Mouse (Mus musculus): Measurements from ENCODE around the gene Fndc5. TPM values are rescaled to one million over a fixed set of nuclear protein-coding genes. Genes with fewer than 3 reads are reported as not detected.

Gene Fndc5
- polyA plus RNA-seq, 1 experiment from 2014 or later: 2.6 TPM

DNA sequence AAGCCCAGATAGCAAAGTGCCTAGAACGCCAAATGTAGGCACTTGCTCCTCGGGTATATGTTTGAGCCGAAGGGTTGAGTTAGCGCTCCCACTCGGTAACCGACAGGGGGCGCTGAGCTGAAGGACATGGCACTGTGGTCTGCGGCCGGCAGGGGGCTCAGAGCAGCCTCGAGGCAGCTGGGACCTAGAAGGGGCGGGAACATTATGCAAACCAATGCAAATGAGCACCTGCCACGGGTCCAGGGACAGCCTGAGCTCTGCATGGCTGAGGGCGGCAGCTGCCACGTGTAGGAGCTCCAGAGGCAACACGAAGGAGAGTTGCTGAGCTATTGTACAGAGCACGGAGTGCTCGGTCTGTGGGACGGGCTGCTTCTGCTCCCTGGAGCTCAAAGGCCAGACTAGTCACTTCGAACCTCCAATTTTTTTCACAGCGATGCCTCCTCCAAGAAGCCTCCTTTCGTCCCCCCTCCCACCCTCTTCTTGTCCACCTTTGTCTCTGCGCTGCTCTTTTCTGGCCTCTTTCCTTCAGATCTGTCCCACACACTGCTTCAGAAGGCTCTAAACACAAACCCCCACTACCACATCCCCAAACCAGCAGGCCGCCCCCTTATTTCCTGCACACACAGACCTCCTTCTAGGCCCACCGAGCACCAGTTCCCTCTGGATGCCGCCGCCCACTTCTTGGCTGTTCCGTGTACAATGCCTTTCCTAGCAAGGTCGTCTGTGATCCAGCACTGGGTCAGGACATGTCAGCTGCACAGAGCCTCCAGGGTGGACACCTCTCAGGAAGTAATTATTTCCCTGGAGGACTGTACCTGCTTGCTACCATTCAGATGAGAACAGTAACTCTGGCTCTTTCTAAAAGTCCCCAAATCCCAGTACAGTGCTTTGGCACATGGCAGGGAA, 23.5 kb upstream of the Fndc5 start:
- DNase-seq (ENCODE audit: low spot score): peak; percentile 91
- Histone ChIP-seq H3K36me3 (no peaks in the 10 kb centered on the region), H3K4me1 (peaks cover 31% of the 10 kb centered on the region), H3K27ac (peak overlapping the region; percentile 21; the same call in 1 of the 2 replicates), H3K4me3 (no peak overlapping the region), H3K9me3 (replicated peaks) (no peaks in the 10 kb centered on the region), H3K27me3 (ENCODE audit: low read depth, poor library complexity, severe bottlenecking) (peaks cover 38% of the 10 kb centered on the region; the same call in 1 of the 2 replicates)
- WGBS: 36% methylated on average over 28 of the region's 28 CpGs

DNA sequence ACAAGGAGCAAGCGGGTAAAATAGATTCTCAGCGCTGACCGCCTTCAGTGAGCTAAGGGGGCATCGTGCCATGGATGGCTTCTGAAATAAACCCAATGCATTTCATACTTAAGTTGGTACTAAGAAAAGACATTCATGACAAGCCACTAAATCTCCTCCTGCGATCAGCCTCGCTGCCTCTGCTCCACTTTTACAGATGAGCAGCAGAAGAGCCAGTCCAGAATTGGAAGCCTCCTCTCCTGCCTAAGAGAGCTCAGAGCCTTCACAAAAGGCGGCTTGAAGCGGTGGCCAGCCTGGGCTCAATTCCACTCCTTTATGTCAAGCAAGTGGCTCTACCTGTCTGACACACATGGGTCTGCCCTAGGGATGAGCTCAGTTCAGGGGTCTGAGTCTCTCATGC, 20.1 kb upstream of the Fndc5 start:
- H3K27me3 ChIP-seq (ENCODE audit: low read depth, poor library complexity, severe bottlenecking): peaks cover 67% of the 10 kb centered on the region
- no peak for DNase-seq (ENCODE audit: low spot score)
- no peaks in the 10 kb centered on the region for H3K9me3 ChIP-seq (replicated peaks)
- H3K4me3 ChIP-seq: no peak overlapping the region
- WGBS: 95% methylated on average over 8 of the region's 8 CpGs
- H3K27ac ChIP-seq: no peak overlapping the region
- no peaks in the 10 kb centered on the region for H3K36me3 ChIP-seq
- H3K4me1 ChIP-seq: peaks cover 38% of the 10 kb centered on the region

DNA sequence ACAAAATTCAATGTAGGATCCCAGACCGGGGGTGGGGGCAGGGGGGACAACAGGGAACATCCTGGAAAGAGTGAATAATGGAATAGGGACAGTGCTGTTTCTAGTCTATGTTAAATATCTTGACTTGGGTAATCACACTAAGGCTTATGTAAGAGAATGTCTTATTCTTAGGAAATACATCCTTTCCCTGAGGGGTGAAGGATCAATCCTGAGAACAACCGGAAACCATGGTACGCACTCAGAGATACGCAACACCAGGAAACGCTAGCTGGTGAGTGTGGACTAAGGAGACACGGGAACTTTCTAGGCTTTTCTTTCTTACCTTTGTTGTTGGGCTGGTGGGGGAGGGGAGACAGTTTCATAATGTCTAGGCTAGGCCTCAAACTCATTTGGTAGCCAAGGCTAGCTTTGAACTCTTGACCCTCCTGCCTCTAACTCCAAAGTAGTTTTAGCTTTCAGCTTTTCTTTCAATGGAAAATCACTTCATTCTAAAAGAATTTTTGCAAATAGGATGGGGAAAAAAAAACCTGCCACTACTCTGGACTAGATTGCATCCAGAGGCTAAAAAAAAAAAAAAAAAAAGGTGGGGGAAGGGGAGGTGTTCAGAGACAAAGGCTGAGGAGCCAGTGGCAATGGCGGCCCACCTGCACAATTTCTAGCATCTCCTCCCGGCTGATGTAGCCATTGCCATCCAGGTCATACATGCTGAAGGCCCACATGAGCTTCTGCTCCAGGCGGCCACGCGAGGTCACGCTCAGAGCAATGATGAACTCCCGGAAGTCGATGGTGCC, 18.9 kb upstream of the Fndc5 start:
- no peak for DNase-seq (ENCODE audit: low spot score)
- Histone ChIP-seq H3K4me3 (no peak overlapping the region), H3K9me3 (replicated peaks) (no peaks in the 10 kb centered on the region), H3K4me1 (peaks cover 35% of the 10 kb centered on the region), H3K27me3 (ENCODE audit: low read depth, poor library complexity, severe bottlenecking) (peaks cover 69% of the 10 kb centered on the region), H3K36me3 (no peaks in the 10 kb centered on the region), H3K27ac (no peak overlapping the region)
- whole genome bisulfite sequencing: 88% methylated on average over 14 of the region's 14 CpGs

DNA sequence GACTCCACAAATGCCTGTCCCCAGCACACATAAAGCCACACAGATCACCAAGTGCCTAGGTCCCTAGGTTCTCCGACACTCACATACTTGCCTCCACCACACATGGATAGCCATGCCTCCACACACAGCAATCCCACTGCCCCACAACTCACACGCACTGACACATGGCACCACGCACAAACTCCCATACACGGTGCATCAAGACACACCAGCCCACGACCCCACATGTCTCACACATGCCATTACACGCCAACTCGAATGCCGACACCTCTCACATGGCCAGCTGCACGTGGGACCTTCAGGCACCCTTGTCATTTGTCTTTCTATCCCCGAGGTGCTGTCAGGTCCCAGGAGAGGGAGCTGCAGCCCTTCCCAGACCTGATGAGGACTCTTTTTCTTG, 17.1 kb upstream of the Fndc5 start:
- Histone ChIP-seq H3K27me3 (ENCODE audit: low read depth, poor library complexity, severe bottlenecking) (peaks cover 75% of the 10 kb centered on the region), H3K4me1 (peaks cover 30% of the 10 kb centered on the region), H3K27ac (no peak overlapping the region), H3K36me3 (no peaks in the 10 kb centered on the region), H3K9me3 (replicated peaks) (no peaks in the 10 kb centered on the region), H3K4me3 (no peak overlapping the region)
- WGBS: 77% methylated on average over 10 of the region's 10 CpGs
- DNase-seq (ENCODE audit: low spot score): no peak

DNA sequence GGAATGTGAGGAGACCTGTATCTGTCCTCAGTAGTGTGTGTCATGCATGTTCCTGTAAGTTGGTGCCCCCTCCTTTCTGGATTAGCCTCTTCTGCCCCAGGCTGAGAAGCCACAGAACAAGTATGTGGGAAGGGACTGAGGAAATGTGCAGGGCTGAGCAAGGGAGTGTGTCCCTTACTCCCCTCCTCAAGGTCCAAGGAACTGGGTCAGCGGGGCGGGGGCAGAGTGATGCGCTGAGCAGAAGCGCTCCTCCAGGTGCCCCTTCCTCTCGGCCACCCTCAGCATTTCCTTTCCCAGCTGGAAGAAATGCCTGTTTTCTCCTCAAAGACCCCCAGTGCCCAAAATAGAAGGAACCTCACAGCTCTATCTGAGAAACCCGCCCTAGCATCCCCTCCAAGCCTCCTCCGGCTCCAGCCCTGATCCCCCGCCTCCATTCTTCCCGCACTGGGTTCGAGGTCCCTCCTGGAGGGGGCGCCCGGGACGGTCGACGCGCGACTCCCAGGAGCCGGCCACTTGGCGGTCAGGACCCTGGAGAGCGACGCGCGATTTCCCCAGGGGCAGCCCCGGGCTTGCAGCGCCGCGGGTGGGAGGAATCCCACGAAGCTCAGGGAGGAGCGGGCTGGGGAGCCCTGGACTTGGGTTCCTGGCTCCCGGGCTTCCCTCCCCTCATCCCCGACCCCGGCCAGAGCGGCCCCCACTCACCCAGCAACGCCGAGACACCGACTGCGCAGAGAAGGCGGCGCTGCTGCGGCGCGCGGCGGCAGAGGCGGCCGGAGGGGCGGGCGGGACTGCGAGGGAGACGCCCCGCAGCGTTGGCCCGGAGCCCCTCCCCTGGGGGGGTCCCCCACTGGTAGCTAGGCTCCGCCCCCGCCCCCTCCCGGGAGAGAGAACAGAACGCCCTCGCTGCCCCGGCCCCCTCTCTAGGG, 16.0 kb upstream of the Fndc5 start:
- H3K4me1 ChIP-seq: peaks cover 31% of the 10 kb centered on the region

DNA sequence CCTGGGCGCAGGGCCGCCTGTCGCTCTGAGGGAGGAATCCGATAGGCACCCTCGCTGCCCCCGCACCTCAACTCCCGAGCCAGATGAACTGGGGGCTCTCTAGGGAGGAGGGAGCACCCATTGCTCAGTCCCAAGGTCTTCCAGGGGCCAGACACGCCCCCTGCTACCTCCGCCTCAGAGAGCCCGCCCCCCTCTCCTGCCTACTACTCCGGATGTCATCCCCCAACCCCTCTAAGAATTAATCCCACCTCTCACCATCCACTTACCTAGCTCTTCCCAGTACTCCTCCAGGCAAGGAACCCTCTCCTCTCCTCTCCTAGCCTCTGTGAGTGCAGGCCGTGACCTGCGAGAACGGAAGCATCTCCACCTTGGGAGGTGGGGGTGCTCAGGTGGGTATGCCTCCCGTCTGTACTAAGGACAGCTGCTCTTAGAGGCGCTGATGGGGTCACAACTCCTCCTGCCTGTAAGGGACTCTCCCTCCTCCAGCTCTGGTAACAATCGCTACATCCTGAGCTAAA, 15.2 kb upstream of the Fndc5 start, which contains the start of gene Hpca:
Gene Hpca (minus strand): TSS at position 468 of the 518 bp plus-strand sequence.
- peak within 1 kb of the TSS; percentile 53 for H3K4me3 ChIP-seq
- WGBS: 2% methylated on average over 17 of the region's 17 CpGs
- H3K4me1 ChIP-seq: peaks cover 37% of the 10 kb centered on the region
- H3K27me3 ChIP-seq (ENCODE audit: low read depth, poor library complexity, severe bottlenecking): peaks cover 91% of the 10 kb centered on the region
- H3K9me3 ChIP-seq (replicated peaks): no peaks in the 10 kb centered on the region
- no peak for DNase-seq (ENCODE audit: low spot score)
- no peak within 1 kb of the TSS for H3K27ac ChIP-seq
- no peaks in the 10 kb centered on the region for H3K36me3 ChIP-seq

More for the DNA sequence above, 16.0 kb upstream of the Fndc5 start:
- Histone ChIP-seq H3K9me3 (replicated peaks) (no peaks in the 10 kb centered on the region), H3K36me3 (no peaks in the 10 kb centered on the region), H3K27ac (no peak overlapping the region), H3K4me3 (peak overlapping the region; percentile 53), H3K27me3 (ENCODE audit: low read depth, poor library complexity, severe bottlenecking) (peaks cover 82% of the 10 kb centered on the region)
- 1% methylated on average over 59 of the region's 59 CpGs for WGBS
- peak; percentile 88 for DNase-seq (ENCODE audit: low spot score)

DNA sequence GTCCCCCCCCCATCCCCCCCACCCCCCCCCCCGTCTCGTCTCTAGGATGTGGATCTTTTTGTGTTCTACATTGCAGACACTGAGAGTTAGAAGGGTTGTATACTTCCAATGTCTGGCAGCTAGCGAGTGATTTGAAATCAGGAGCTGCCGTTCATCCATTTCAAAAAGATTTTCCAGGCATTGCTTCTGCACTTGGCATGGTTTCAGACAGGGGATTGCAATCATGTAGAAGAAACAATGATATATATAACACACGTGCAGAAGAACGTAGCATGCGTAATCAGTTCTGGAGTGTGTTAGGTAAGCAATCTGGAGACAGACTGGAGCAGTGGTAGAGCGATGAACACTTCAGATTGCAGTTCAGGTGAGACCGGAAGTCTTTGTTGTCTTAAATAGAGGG, 14.7 kb upstream of the Fndc5 start:
- Histone ChIP-seq H3K9me3 (replicated peaks) (no peaks in the 10 kb centered on the region), H3K27ac (no peak overlapping the region), H3K4me1 (peaks cover 37% of the 10 kb centered on the region), H3K4me3 (no peak overlapping the region), H3K27me3 (ENCODE audit: low read depth, poor library complexity, severe bottlenecking) (peaks cover 89% of the 10 kb centered on the region), H3K36me3 (no peaks in the 10 kb centered on the region)
- WGBS: 43% methylated on average over 9 of the region's 9 CpGs
- no peak for DNase-seq (ENCODE audit: low spot score)

DNA sequence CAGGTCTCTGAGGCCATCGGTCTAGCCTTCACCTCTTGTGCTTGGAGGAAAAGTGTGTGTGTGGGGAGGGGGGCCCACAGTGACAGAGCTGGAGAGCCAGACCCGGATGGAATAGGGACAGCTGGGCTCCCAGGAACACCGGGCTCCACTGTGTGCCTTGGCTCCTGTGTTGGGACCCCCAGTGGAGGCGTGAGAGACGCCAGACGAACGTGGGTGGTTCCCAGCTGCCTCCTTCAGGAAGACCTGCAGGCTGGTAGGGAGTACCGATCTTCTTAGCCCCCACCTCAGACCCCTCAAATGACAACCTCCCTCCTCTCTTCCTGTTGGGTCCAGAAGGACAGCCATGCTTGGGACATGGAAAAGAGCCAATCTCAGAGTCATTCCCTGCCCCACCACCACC, 14.1 kb upstream of the Fndc5 start:
- no peaks in the 10 kb centered on the region for H3K9me3 ChIP-seq (replicated peaks)
- DNase-seq (ENCODE audit: low spot score): no peak
- H3K4me3 ChIP-seq: no peak overlapping the region
- no peaks in the 10 kb centered on the region for H3K36me3 ChIP-seq
- peaks cover 89% of the 10 kb centered on the region for H3K27me3 ChIP-seq (ENCODE audit: low read depth, poor library complexity, severe bottlenecking)
- H3K4me1 ChIP-seq: peaks cover 37% of the 10 kb centered on the region
- no peak overlapping the region for H3K27ac ChIP-seq
- 36% methylated on average over 8 of the region's 8 CpGs for WGBS

DNA sequence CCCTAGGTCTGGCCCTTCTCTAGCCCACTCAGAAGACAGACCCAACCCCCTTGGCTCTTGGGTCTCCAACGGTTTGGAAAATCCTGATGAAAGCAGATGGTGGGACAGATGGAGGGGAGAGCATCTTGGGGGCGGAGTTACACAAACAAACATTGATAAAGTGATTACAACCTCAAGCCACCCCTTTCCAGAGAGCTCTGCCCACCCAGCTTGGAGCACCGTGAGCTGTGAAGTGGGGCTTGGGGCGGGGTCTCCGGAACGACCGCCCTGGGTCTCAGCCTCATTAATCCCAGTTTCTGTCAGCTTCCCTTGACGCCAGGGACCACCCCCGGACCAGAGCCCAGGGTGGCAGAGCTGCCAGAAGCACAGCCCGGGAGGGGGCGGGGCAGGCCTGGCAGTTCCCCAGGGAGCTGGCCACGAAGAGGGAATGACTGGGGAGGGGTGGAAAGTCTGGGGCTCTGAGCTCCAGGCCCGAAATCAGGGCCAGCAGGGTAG, 12.1 kb upstream of the Fndc5 start:
- H3K9me3 ChIP-seq (replicated peaks): no peaks in the 10 kb centered on the region
- H3K4me3 ChIP-seq: peak overlapping the region; percentile 15; the same call in 1 of the 2 replicates
- no peak for DNase-seq (ENCODE audit: low spot score)
- peaks cover 50% of the 10 kb centered on the region for H3K4me1 ChIP-seq
- H3K27ac ChIP-seq: no peak overlapping the region
- H3K36me3 ChIP-seq: no peaks in the 10 kb centered on the region
- 5% methylated on average over 13 of the region's 13 CpGs for WGBS
- peaks cover 73% of the 10 kb centered on the region for H3K27me3 ChIP-seq (ENCODE audit: low read depth, poor library complexity, severe bottlenecking)

DNA sequence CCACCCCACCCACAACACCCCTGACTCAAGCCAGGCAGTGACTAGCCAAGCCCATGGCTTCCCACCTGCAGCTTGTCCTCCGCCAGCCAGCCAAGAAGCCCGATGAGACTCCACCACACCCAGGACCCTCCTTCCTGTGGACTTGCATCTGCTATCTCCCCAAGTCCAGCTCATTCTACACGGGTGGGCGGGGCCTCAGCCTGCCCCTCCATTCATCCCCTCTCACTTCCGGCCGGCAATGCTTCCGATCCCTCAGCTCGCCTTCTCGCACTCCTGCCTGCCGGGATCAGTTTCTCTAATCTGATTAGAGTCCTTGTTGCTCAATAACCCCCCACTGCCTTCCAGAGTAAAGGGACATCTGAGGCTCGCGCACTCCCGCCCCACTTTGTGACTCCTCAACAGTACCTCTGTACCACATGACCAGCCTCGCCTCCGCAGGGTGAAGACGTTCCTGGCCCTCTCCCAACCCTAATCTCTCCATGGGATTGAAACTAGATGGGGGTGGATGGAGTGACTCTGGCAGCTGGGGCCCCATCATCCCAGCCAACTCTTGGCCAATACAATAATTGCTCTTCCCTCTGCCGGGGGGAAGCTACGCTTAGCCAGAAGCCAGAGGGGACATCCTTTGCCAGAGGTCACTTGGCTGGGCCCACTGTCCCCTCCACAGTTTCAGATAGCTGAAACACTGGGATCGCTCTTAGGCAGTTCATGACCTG, 10.9 kb upstream of the Fndc5 start:
- 19% methylated on average over 19 of the region's 19 CpGs for WGBS

DNA sequence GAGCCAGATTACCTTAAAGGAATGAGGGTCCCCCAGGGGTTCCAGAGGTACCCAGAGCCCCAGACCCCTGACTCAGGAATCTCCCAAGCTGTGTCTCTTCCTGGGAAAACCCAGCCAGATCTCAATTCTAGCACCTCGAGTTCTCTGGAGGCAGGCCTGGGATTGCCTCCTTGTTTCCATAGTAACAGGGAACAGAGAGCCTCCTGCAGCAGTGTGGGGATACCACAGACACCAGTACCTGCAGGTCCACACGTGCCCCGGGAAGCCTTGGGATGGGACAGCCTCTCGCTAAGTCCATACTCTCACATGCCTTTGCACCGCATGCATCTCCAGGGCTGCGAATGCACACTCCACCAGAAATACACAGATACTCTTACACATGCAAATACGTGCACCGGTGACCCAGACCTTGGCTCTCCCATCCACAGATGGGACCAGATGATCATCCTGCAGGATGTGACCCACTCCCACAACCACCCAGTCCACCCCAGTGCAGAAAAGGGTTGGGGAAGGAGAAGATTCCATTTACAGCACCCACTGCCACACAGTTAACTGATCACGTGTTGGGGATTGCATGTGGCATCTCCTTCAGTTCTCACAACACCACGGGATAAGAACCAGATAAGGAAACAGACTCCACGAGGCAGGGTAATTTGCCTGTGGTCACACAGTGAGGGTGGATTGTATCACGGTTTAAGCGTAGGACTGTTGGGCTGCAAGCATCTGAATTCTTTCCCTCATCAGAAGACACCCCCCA, 8.0 kb upstream of the Fndc5 start:
- H3K36me3 ChIP-seq: no peaks in the 10 kb centered on the region
- no peak for DNase-seq (ENCODE audit: low spot score)
- no peak overlapping the region for H3K27ac ChIP-seq
- 69% methylated on average over 13 of the region's 13 CpGs for whole genome bisulfite sequencing
- H3K9me3 ChIP-seq (replicated peaks): no peaks in the 10 kb centered on the region
- H3K4me3 ChIP-seq: no peak overlapping the region
- H3K4me1 ChIP-seq: peaks cover 51% of the 10 kb centered on the region
- H3K27me3 ChIP-seq (ENCODE audit: low read depth, poor library complexity, severe bottlenecking): peaks cover 38% of the 10 kb centered on the region

More for the DNA sequence above, 10.9 kb upstream of the Fndc5 start:
- H3K4me3 ChIP-seq: peak overlapping the region; percentile 31
- H3K27ac ChIP-seq: no peak overlapping the region
- no peaks in the 10 kb centered on the region for H3K36me3 ChIP-seq
- no peak for DNase-seq (ENCODE audit: low spot score)
- no peaks in the 10 kb centered on the region for H3K9me3 ChIP-seq (replicated peaks)
- peaks cover 61% of the 10 kb centered on the region for H3K27me3 ChIP-seq (ENCODE audit: low read depth, poor library complexity, severe bottlenecking)
- peaks cover 55% of the 10 kb centered on the region for H3K4me1 ChIP-seq
